Mouse (Mus musculus): Measurements from ENCODE around the gene Fancf.

The Fancf gene

GRCm38 (mm10) chr7:51850877-51851276 is 11.2 kb downstream of the Fancf start:
- in situ Hi-C loops (cut with MboI; ENCODE audit: unreplicated experiment in 2 of 2), result no loop called here

- in situ Hi-C loops (cut with MboI; ENCODE audit: unreplicated experiment in 2 of 2), result no loop called here
These were observed 21.6 kb downstream of the Fancf start for GRCm38 (mm10) chr7:51840515-51840914.

- in situ Hi-C loops (cut with MboI; ENCODE audit: unreplicated experiment in 2 of 2), result no loop called here
These were observed 30.1 kb downstream of the Fancf start for GRCm38 (mm10) chr7:51831917-51832316.

GRCm38 (mm10) chr7:51823562-51824338 is 38.3 kb downstream of the Fancf start:
- in situ Hi-C loops (cut with MboI; ENCODE audit: unreplicated experiment in 2 of 2), result no loop called here

GRCm38 (mm10) chr7:51821467-51821866 is 40.6 kb downstream of the Fancf start:
- in situ Hi-C loops (cut with MboI; ENCODE audit: unreplicated experiment in 2 of 2), result no loop called here

GRCm38 (mm10) chr7:51819891-51820290 is 42.2 kb downstream of the Fancf start:
- in situ Hi-C loops (cut with MboI; ENCODE audit: unreplicated experiment in 2 of 2), result no loop called here

- in situ Hi-C loops (cut with MboI; ENCODE audit: unreplicated experiment in 2 of 2), result no loop called here
These were observed 43.7 kb downstream of the Fancf start for GRCm38 (mm10) chr7:51818251-51818974.

GRCm38 (mm10) chr7:51816283-51816839 is 45.7 kb downstream of the Fancf start:
- in situ Hi-C loops (cut with MboI; ENCODE audit: unreplicated experiment in 2 of 2), result no loop called here

GRCm38 (mm10) chr7:51815473-51816282 is 46.4 kb downstream of the Fancf start:
- in situ Hi-C loops (cut with MboI; ENCODE audit: unreplicated experiment in 2 of 2), result no loop called here
